Mouse (Mus musculus) brown adipose tissue, adult 24 weeks (tissue): ENCODE data around the gene Olfr313. TPM values are rescaled to one million over a fixed set of nuclear protein-coding genes. Genes with fewer than 3 reads are reported as not detected.
A peak's percentile ranks its signal among the peaks of the same experiment; 100 is the strongest.
"Not testable (repeated sequence)": the region's sequence is repeated elsewhere in the genome, so short reads cannot be mapped to it uniquely, and the experiment has no call there.

Source experiments
- H3K27ac ChIP-seq: fragments of 200-500 bp; replicated peaks from 2 replicates; pipeline ENCODE4 v1.5.1; 2012; ENCODE audit warnings: low read depth, mild to moderate bottlenecking, low read length
- H3K4me1 ChIP-seq: fragments of 200-500 bp; 2 replicates; pipeline ENCODE4 v1.6.1; 2012; ENCODE audit warnings: low read length, mixed read lengths; ENCODE audit not compliant: control insufficient read depth, insufficient read depth, insufficient read length
- H3K4me3 ChIP-seq: fragments of 200-500 bp; 2 replicates; pipeline ENCODE4 v1.5.1; 2012; ENCODE audit warnings: low read depth, mild to moderate bottlenecking, low read length, moderate library complexity; ENCODE audit not compliant: insufficient read depth
- polyA plus RNA-seq: library from polyadenylated mRNA; stranded (reverse); fragments of >200 nt; gene quantifications from 2 replicates; pipeline ENCODE4 v1.2.4, GENCODE M21; 2012; ENCODE audit not compliant: missing spikeins, insufficient read depth, insufficient read length

The Olfr313 gene
- polyA plus RNA-seq, 1 experiment, result not detected

DNA sequence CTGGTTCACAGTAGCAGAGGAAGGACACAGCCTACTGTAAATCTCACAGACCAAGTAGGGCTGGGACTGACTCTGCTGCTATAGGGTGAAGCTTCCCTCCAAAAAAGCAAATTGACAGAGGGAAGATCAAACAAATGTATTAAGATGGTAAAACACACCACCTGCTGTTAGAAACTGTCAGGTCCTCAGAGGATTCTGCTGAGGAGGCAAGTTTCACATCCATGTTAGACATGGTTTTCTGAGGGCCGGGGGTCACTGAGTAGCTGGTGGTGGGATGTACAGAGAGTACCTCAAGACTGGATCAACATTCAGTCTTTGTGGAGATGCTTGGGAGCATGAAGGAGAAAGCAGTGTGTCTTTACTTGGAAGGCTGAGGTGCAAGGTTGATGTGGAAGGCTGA lies 876 bp downstream of the Olfr313 start:
- no peak overlapping the region for H3K27ac ChIP-seq
- no peak overlapping the region for H3K4me3 ChIP-seq
- H3K4me1 ChIP-seq, result no peaks in the 10 kb centered on the region

DNA sequence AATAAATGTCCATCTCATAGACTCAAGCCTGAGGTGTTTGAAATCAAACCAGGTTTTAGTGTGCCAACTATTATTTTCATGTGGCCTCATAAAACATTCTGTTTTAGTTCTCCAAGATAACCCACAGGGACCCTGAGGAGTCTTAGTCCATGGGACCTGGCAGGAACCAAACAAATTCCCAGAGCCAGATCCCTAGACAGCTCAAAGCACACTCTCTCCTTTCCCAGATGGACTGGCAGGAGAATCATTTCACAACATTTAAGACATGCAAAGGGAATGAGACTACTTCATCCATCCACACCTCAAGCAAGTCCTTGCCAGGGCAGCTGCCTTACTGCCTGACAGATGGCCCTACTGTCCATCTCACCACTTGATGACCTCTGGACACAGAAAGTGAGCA lies 14.1 kb downstream of the Olfr313 start, which contains the start of gene Olfr312:
TSS of gene Olfr312 (plus strand) at position 301 of the 400 bp plus-strand sequence.
- not testable (repeated sequence) for H3K27ac ChIP-seq, H3K4me3 ChIP-seq, H3K4me1 ChIP-seq

DNA sequence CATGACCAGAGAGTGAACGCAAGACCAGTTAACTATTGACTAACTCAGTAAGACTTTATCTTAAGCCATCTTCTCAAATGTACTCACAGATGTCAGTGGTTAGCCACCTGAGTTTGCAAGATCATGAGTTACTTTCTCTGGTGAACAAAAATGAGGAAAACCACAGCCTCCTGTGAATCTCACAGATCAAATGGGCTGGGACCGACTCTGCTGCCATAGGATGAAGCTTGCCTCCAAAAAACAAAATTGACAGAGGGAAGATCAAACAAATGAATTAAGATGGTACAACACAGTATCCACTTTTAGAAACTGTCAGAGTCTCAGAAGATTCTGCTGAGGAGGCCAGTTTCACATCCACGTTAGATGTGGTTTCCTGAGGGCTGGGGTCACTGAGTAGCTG lies 15.0 kb downstream of the Olfr313 start:
- Histone ChIP-seq H3K27ac (no peak overlapping the region), H3K4me1 (no peaks in the 10 kb centered on the region), H3K4me3 (no peak overlapping the region)

DNA sequence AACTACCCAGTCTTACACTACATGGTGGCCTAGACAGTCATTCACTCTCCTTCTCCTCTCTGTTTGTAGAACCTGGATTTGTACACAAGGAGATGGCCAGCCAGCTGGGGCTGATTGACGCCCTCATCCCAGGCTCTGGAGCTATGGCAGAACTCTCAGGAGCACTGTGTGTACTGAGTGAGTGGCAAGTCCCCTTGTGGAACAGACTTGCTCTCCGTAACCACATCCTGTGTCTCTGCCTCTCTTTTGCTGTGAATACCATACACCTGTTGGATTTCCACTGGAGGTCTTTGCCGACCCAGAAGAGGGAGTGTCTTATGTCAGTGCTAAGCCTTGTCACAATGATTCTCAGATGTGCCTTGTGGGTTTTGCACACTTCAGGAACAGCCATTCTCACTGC lies 17.7 kb downstream of the Olfr313 start:
- H3K4me1 ChIP-seq, H3K4me3 ChIP-seq: not testable (repeated sequence)

DNA sequence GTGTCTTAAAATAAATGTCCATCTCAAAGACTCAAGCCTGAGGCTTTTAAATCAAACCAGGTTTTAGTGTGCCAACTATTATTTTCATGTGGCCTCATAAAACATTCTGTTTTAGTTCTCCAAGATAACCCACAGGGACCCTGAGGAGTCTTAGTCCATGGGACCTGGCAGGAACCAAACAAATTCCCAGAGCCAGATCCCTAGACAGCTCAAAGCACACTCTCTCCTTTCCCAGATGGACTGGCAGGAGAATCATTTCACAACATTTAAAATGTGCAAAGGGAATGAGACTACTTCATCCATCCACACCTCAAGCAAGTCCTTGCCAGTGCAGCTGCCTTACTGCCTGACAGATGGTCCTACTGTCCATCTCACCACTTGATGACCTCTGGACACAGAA lies 24.2 kb downstream of the Olfr313 start, which contains the start of gene Olfr311:
TSS of gene Olfr311 (plus strand) at position 301 of the 400 bp plus-strand sequence.
- H3K4me1 ChIP-seq, H3K4me3 ChIP-seq, H3K27ac ChIP-seq: not testable (repeated sequence)

More for the DNA sequence above, 17.7 kb downstream of the Olfr313 start:
- not testable (repeated sequence) for H3K27ac ChIP-seq

DNA sequence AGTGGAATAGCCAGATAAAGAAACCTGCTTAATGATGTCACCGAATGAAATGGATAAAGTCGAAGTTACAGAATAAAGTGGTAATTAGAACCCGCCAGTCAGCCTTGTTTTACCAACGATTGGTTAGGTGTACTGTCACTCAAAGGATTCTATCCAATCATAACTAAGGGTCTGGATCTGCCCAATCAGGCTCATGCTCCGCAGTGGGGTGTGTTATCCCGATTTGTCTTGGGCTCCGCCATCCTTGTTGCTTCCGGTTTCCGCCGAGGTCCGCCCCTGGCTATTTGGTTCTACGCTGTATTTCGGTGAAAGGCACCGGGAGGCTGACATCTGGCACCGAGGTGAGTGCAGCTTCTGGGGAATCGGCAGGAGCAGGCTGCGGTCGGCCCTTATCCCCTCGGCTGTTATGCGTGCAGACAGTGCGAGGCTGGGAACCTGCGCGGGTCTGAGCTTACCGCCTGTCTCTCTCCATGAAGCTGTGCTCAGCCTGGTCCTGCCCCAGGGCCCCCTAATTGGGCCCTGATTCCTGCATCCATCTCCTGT lies 32.2 kb downstream of the Olfr313 start, which contains the start of gene Gm12258:
TSS of gene Gm12258 (plus strand) at position 240 of the 543 bp plus-strand sequence.
- Histone ChIP-seq H3K4me3 (peak within 1 kb of the TSS; percentile 87), H3K27ac (peak within 1 kb of the TSS; percentile 58; the same call in 1 of the 2 replicates), H3K4me1 (peaks cover 3% of the 10 kb centered on the region; the same call in 1 of the 2 replicates)

DNA sequence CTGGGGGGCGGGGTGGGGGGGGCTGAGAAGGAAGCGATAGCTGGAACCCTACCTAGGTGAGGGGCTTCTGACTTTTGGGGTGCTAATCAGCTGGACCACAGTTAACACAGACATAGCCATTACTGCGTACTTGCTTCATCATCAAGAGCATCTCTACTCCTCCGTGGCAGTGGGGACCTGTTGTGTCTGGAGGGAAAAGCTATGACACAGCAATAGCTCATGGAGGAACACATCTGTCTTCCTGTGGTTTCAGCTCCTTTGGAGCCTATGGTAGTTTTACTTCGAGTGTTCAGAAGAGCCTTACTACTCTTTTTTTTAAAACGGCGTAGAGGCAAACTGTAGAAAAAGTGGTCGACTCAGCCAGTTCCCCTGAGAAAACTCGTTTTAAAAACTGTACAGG lies 32.8 kb downstream of the Olfr313 start:
- H3K27ac ChIP-seq, result no peak overlapping the region
- H3K4me1 ChIP-seq, result peaks cover 3% of the 10 kb centered on the region; the same call in 1 of the 2 replicates
- H3K4me3 ChIP-seq, result peak overlapping the region; percentile 28

DNA sequence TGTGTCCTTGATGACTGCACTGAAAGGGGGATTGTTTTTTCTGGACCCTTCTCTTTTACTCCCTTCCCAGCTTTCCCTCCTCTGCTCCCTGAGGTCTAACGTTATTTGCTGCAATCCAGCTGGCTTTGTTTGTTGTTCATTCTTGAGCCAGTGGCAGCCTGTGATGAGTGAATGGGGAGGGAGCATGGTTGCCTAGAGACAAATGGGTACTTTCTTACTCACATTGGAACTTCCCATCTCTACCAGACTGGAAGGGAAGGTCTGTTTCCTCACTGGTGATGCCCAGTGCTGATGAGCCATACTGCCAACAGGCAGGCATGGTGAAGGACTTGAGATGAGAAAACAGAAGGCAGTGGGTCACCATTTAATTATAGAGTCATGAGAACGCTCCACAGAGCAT lies 34.9 kb downstream of the Olfr313 start:
- Histone ChIP-seq H3K4me3 (no peak overlapping the region), H3K4me1 (peaks cover 3% of the 10 kb centered on the region; the same call in 1 of the 2 replicates), H3K27ac (no peak overlapping the region)

DNA sequence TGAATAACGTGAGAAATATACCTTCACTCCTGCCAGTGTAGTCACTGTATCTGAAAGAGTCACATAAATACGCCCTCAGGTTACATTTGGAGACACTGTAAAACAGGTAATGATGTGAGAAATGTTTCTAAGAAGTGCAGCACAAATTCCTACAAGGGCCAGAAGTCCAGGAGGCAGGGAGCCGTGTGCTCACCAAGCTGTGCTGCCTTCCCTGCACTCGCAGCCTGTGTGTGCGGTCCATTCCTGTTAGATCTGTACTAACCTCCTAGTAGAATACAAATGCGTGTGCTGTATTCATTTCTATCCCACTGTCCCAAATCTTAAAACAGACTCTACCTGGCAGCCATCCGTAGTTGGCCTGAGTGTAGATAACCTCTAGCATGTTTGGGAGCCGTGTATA lies 45.9 kb downstream of the Olfr313 start:
- Histone ChIP-seq H3K27ac (no peak overlapping the region), H3K4me1 (no peaks in the 10 kb centered on the region)

DNA sequence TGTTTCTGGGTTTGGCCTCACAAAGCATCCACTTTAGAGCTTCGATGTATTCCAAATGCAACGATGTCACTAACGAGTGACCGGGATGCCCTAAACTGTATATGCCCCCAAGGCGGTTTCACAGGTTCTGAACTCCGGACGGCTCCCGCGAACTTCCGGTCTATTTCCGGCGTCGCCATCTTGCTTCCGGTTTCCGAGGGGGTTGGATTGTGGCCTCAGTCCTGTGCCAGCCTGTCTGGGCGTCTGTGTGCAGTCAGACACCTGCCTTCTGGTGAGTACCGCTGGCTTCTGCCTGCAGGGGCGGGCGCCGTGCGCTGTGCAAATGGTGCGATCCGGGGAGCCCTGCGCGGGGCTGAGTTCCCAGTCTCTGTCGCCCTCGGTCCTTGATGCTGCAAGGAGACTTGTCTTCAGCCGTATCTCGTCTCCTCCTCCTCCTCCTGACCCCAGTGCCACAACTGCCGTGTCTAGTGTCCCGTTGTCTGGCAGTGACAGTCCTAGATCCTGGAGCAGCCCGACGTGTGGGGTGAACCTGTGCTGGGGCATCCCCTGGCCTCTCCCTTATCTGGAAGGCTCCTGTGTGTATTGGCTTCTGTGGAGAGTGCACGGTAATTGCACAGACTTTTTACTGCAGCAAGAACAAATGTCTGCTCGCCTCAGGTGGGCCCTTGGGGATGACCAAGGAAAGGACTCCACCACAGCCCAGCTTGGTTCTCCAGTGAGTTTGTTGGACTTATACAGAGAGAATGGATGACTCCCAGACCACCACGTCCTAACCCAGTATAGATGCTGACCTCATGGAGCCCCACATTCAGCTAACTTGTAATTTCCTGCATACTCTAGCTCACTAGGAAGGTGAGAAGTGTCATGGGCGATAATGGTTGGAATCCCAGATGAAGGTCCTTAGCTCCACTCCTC lies 52.5 kb downstream of the Olfr313 start, which contains the start of gene 2810021J22Rik:
TSS of gene 2810021J22Rik (plus strand) at position 178 of the 915 bp plus-strand sequence.
- peak within 1 kb of the TSS; percentile 50 for H3K27ac ChIP-seq
- no peaks in the 10 kb centered on the region for H3K4me1 ChIP-seq
- H3K4me3 ChIP-seq, result peak within 1 kb of the TSS; percentile 75

More for the DNA sequence above, 45.9 kb downstream of the Olfr313 start:
- H3K4me3 ChIP-seq, result no peak overlapping the region

DNA sequence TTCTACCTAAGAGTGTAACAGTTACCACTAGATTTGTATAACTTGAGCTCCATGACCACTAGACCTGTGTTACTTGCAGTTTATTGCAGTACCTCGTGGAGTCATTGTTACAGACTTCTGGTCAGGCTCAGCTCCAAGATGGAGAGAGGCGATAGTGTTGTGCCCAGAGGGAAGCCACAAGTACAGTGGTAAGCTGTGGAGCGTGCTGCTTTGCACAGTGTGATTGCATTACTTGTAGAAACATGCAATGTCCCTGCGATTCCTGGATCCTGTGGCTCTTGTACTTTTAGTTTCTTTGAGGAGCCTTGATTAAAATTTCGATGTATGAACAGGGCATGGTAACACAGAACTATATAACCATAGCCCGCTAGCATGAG lies 53.1 kb downstream of the Olfr313 start:
- no peak overlapping the region for H3K27ac ChIP-seq
- H3K4me1 ChIP-seq, result no peaks in the 10 kb centered on the region
- H3K4me3 ChIP-seq, result peak overlapping the region; percentile 75

Other genes with a start within 250 kb of the Olfr313 start
- gene Olfr224, start 244.4 kb upstream of the Olfr313 start, polyA plus RNA-seq, result not detected in 2 replicates
- gene Olfr325, start 237.3 kb upstream of the Olfr313 start, polyA plus RNA-seq, result not detected in 2 replicates
- gene Olfr324, start 219.9 kb upstream of the Olfr313 start, polyA plus RNA-seq, result not detected in 2 replicates
- gene 2210407C18Rik, start 198.9 kb upstream of the Olfr313 start, polyA plus RNA-seq, result not detected in 2 replicates
- gene Olfr323, start 184.5 kb upstream of the Olfr313 start, polyA plus RNA-seq, result not detected in 2 replicates
- gene Trim58, start 174.5 kb upstream of the Olfr313 start, polyA plus RNA-seq, result not detected in 2 replicates
- gene Olfr322, start 156.2 kb upstream of the Olfr313 start, polyA plus RNA-seq, result not detected in 2 replicates
- gene Olfr320, start 133.9 kb upstream of the Olfr313 start, polyA plus RNA-seq, result not detected in 2 replicates
- gene Olfr319, start 115.8 kb upstream of the Olfr313 start, polyA plus RNA-seq, result not detected in 2 replicates
- not detected in 2 replicates for gene Olfr318, start 91.0 kb upstream of the Olfr313 start, polyA plus RNA-seq
- not detected in 2 replicates for gene Olfr317, start 75.8 kb upstream of the Olfr313 start, polyA plus RNA-seq
- gene Olfr316, start 62.3 kb upstream of the Olfr313 start, polyA plus RNA-seq, result not detected in 2 replicates
- gene Olfr315, start 41.8 kb upstream of the Olfr313 start, polyA plus RNA-seq, result not detected in 2 replicates
- gene Olfr314, start 32.0 kb upstream of the Olfr313 start, polyA plus RNA-seq, result not detected in 2 replicates
- gene Fam183b, start 13.0 kb upstream of the Olfr313 start, polyA plus RNA-seq, result not detected in 2 replicates
- not detected in 2 replicates for gene Olfr312, start 14.2 kb downstream of the Olfr313 start, polyA plus RNA-seq
- gene Olfr311, start 24.3 kb downstream of the Olfr313 start, polyA plus RNA-seq, result not detected in 2 replicates
- gene Gm12258, start 32.2 kb downstream of the Olfr313 start, polyA plus RNA-seq, result 0.44 and 0.96 TPM in 2 replicates
- 2.5 and 4.8 TPM in 2 replicates for gene 2810021J22Rik, start 52.2 kb downstream of the Olfr313 start, polyA plus RNA-seq
- gene Zfp39, start 89.2 kb downstream of the Olfr313 start, polyA plus RNA-seq, result 1.8 and 2.0 TPM in 2 replicates
- not detected in 2 replicates for gene Btnl10, start 102.9 kb downstream of the Olfr313 start, polyA plus RNA-seq
- 76.4 and 79.9 TPM in 2 replicates for gene Rnf187, start 123.9 kb downstream of the Olfr313 start, polyA plus RNA-seq
- not detected in 2 replicates for gene Hist3h2ba, start 133.9 kb downstream of the Olfr313 start, polyA plus RNA-seq
- gene Hist3h2a, start 139.7 kb downstream of the Olfr313 start, polyA plus RNA-seq, result 8.2 and 12.4 TPM in 2 replicates
- gene Trim17, start 139.7 kb downstream of the Olfr313 start, polyA plus RNA-seq, result not detected in 2 replicates
- 3.8 and 4.8 TPM in 2 replicates for gene Trim11, start 163.1 kb downstream of the Olfr313 start, polyA plus RNA-seq